Mouse (Mus musculus) hindbrain, embryonic 16.5 days (tissue): ENCODE data around the gene Apbb2. TPM values are rescaled to one million over a fixed set of nuclear protein-coding genes. Genes with fewer than 3 reads are reported as not detected.

Experiments used
- ATAC-seq: fragments of 200-750 bp; cut with Nextera tagmentation; 2 replicates; pipeline ENCODE4 v1.8.0; 2017; ENCODE audit warnings: moderate TSS enrichment, moderate library complexity
- H3K27ac ChIP-seq: fragments of 300-500 bp; sonication (generic); 2 replicates; pipeline ENCODE4 v1.5.1; 2014; ENCODE audit warnings: low read depth, mild to moderate bottlenecking, control low read depth, low read length, moderate library complexity
- H3K27me3 ChIP-seq: fragments of 300-500 bp; sonication (generic); replicated peaks from 2 replicates; pipeline ENCODE4 v1.6.1; 2014; ENCODE audit warnings: low read length; ENCODE audit not compliant: control insufficient read depth, insufficient read depth
- H3K36me3 ChIP-seq: fragments of 300-500 bp; sonication (generic); 2 replicates; pipeline ENCODE4 v1.6.1; 2014; ENCODE audit warnings: mild to moderate bottlenecking, low read length, moderate library complexity, mixed read lengths; ENCODE audit not compliant: control insufficient read depth, insufficient read depth
- H3K4me1 ChIP-seq: fragments of 300-500 bp; sonication (generic); 2 replicates; pipeline ENCODE4 v1.6.1; 2014; ENCODE audit warnings: low read depth, low read length; ENCODE audit not compliant: control insufficient read depth, insufficient read depth
- H3K4me2 ChIP-seq: fragments of 300-500 bp; sonication (generic); 2 replicates; pipeline ENCODE4 v1.6.1; 2014; ENCODE audit warnings: mild to moderate bottlenecking, low read length, control low read depth, moderate library complexity
- H3K4me3 ChIP-seq: fragments of 300-500 bp; sonication (generic); 2 replicates; pipeline ENCODE4 v1.5.1; 2014; ENCODE audit warnings: mild to moderate bottlenecking, low read length, control low read depth, moderate library complexity
- H3K9ac ChIP-seq: fragments of 300-500 bp; sonication (generic); 2 replicates; pipeline ENCODE4 v1.6.1; 2014; ENCODE audit warnings: low read depth, mild to moderate bottlenecking, control low read depth, low read length, moderate library complexity
- H3K9me3 ChIP-seq: fragments of 300-500 bp; sonication (generic); 2 replicates; pipeline ENCODE4 v1.6.1; 2014; ENCODE audit warnings: mild to moderate bottlenecking, low read length, moderate library complexity; ENCODE audit not compliant: control insufficient read depth
- WGBS: fragments of 180-500 bp; shearing (Covaris S2); extraction: QIAGEN DNeasy Blood & Tissue Kit; methylation state at CpG from one replicate; pipeline ENCODE4 v1.1.7; 2014; 5-methylcytosine and 5-hydroxymethylcytosine counted together
- polyA plus RNA-seq: library from polyadenylated mRNA; unstranded; fragments of >200 nt; fragmentation: Nextera tagmentation; extraction: Ambion mirVana; gene quantifications from 2 replicates; pipeline ENCODE4 v1.2.1, GENCODE M21; 2015

The Apbb2 gene
- polyA plus RNA-seq, 1 experiment from 2014 or later = 97.0 TPM

GRCm38 (mm10) chr5:66392861-66393529 lies 225.6 kb downstream of the Apbb2 start:
- peak; percentile 37; the same call in 1 of the 2 replicates for ATAC-seq
- no peak overlapping the region for H3K4me2 ChIP-seq
- no peaks in the 10 kb centered on the region for H3K9me3 ChIP-seq
- H3K27me3 ChIP-seq = no peaks in the 10 kb centered on the region
- H3K4me3 ChIP-seq = no peak overlapping the region
- no peak overlapping the region for H3K9ac ChIP-seq
- peaks cover 6% of the 10 kb centered on the region for H3K4me1 ChIP-seq
- H3K27ac ChIP-seq = no peak overlapping the region
- no peaks in the 10 kb centered on the region for H3K36me3 ChIP-seq
- WGBS = 46% methylated on average over 18 of the region's 18 CpGs

- H3K4me2 ChIP-seq = no peak overlapping the region
- 0 out of 2 replicates have a peak overlapping the region, but pooled peaks have one; percentile 27 for H3K27ac ChIP-seq
- H3K36me3 ChIP-seq = no peaks in the 10 kb centered on the region
- H3K27me3 ChIP-seq = no peaks in the 10 kb centered on the region
- no peak for ATAC-seq
- H3K4me1 ChIP-seq = peaks cover 6% of the 10 kb centered on the region
- 61% methylated on average over 11 of the region's 11 CpGs for WGBS
- no peaks in the 10 kb centered on the region for H3K9me3 ChIP-seq
- H3K4me3 ChIP-seq = no peak overlapping the region
- no peak overlapping the region for H3K9ac ChIP-seq
These were observed 226.8 kb downstream of the Apbb2 start for GRCm38 (mm10) chr5:66391771-66392170.

GRCm38 (mm10) chr5:66391299-66391698 lies 227.3 kb downstream of the Apbb2 start:
- Histone ChIP-seq H3K9ac (no peak overlapping the region), H3K36me3 (no peaks in the 10 kb centered on the region), H3K9me3 (no peaks in the 10 kb centered on the region), H3K4me3 (no peak overlapping the region), H3K4me1 (peaks cover 6% of the 10 kb centered on the region), H3K4me2 (no peak overlapping the region), H3K27me3 (no peaks in the 10 kb centered on the region), H3K27ac (0 out of 2 replicates have a peak overlapping the region, but pooled peaks have one; percentile 27)
- no peak for ATAC-seq
- 72% methylated on average over 5 of the region's 5 CpGs for WGBS

- H3K36me3 ChIP-seq = no peaks in the 10 kb centered on the region
- H3K27me3 ChIP-seq = no peaks in the 10 kb centered on the region
- no peak overlapping the region for H3K4me2 ChIP-seq
- no peak for ATAC-seq
- H3K4me1 ChIP-seq = peaks cover 6% of the 10 kb centered on the region
- no peak overlapping the region for H3K9ac ChIP-seq
- WGBS = 75% methylated on average over 6 of the region's 6 CpGs
- H3K27ac ChIP-seq = no peak overlapping the region
- H3K4me3 ChIP-seq = no peak overlapping the region
- no peaks in the 10 kb centered on the region for H3K9me3 ChIP-seq
These were observed 228.0 kb downstream of the Apbb2 start for GRCm38 (mm10) chr5:66390567-66390966.

DNA sequence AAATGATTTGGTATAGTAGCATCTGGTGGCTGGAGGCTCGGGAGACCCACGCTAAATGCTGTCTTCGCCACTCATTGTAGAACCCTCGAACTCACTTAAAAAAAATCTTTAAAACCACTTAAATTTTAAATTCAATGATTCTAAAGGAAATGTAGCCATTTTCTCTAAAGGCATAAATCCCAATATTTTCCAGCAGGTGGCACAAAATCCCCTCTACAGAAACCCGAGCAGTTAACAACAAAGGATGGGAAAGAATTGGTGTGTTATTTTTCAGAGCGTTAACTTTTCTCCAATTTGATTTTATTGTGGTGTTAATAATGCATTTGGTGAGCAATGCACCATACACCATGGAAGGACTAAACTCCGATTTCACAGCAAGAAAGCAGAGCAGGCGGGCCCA lies 231.1 kb downstream of the Apbb2 start:
- 61% methylated on average over 8 of the region's 8 CpGs for WGBS

GRCm38 (mm10) chr5:66385636-66386035 lies 232.9 kb downstream of the Apbb2 start:
- ATAC-seq = no peak

More for the DNA sequence above, 231.1 kb downstream of the Apbb2 start:
- Histone ChIP-seq H3K9ac (no peak overlapping the region), H3K4me1 (peaks cover 13% of the 10 kb centered on the region), H3K27ac (no peak overlapping the region), H3K27me3 (no peaks in the 10 kb centered on the region), H3K4me2 (no peak overlapping the region), H3K4me3 (no peak overlapping the region), H3K36me3 (no peaks in the 10 kb centered on the region), H3K9me3 (no peaks in the 10 kb centered on the region)
- ATAC-seq = no peak

GRCm38 (mm10) chr5:66384806-66385446 lies 233.7 kb downstream of the Apbb2 start:
- Histone ChIP-seq H3K27ac (peak overlapping the region; percentile 30), H3K4me1 (peaks cover 9% of the 10 kb centered on the region), H3K4me3 (no peak overlapping the region), H3K4me2 (no peak overlapping the region), H3K27me3 (no peaks in the 10 kb centered on the region), H3K36me3 (no peaks in the 10 kb centered on the region), H3K9ac (no peak overlapping the region), H3K9me3 (no peaks in the 10 kb centered on the region)
- ATAC-seq = peak; percentile 72
- WGBS = 57% methylated on average over 6 of the region's 6 CpGs

More at GRCm38 (mm10) chr5:66385636-66386035, 232.9 kb downstream of the Apbb2 start:
- Histone ChIP-seq H3K4me1 (peaks cover 9% of the 10 kb centered on the region), H3K36me3 (no peaks in the 10 kb centered on the region), H3K4me2 (no peak overlapping the region), H3K9ac (no peak overlapping the region), H3K9me3 (no peaks in the 10 kb centered on the region), H3K4me3 (no peak overlapping the region), H3K27ac (peak overlapping the region; percentile 30), H3K27me3 (no peaks in the 10 kb centered on the region)
- 43% methylated on average over 3 of the region's 3 CpGs for WGBS

DNA sequence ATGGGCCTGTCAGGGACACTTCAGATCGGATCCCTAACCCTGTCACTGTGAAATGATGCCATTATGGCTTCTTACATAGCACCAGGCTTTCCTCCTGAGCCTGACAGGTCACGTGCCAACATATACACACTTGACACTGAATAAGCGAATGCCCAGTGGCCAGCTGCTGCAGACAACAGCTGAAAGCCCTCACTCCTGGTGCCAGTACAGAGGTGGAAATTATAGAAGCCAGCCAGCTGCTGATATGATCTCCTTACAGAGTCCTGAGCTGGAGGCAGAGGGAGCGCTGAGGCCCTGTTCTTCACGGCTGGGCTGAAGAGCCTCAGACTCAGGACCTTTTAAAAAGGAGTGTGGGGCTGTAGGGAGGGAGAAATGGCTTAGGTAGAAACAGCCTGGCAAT lies 234.5 kb downstream of the Apbb2 start:
- H3K4me2 ChIP-seq = no peak overlapping the region
- H3K4me1 ChIP-seq = peaks cover 9% of the 10 kb centered on the region
- H3K27ac ChIP-seq = 0 out of 2 replicates have a peak overlapping the region, but pooled peaks have one; percentile 14
- no peaks in the 10 kb centered on the region for H3K9me3 ChIP-seq
- WGBS = 68% methylated on average over 5 of the region's 5 CpGs
- H3K36me3 ChIP-seq = no peaks in the 10 kb centered on the region
- 0 out of 2 replicates have a peak, but pooled peaks have one; percentile 10 for ATAC-seq
- no peak overlapping the region for H3K4me3 ChIP-seq
- no peaks in the 10 kb centered on the region for H3K27me3 ChIP-seq
- no peak overlapping the region for H3K9ac ChIP-seq

DNA sequence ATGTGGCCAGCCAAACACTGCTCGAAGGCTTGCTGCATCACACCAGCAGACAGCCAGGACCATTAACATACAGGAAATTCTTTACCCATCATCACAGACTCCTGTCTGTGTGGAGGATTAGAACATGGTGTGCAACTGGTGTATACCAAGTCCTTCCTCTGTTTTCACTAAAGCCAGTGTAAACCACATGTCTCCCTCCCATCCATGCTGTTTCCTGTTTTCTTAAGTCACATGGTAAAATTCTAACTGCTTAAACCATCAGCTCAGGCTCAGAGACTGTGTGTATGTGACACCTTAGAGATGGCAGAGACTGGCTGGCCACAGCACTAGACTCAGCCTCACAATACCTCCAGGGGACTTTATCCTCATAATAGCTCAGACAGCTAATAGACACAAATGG lies 236.5 kb downstream of the Apbb2 start:
- no peaks in the 10 kb centered on the region for H3K27me3 ChIP-seq
- peaks cover 6% of the 10 kb centered on the region; the same call in 1 of the 2 replicates for H3K4me1 ChIP-seq
- WGBS = 82% methylated on average over 1 of the region's 1 CpGs
- H3K9me3 ChIP-seq = no peaks in the 10 kb centered on the region
- no peak overlapping the region for H3K27ac ChIP-seq
- H3K36me3 ChIP-seq = no peaks in the 10 kb centered on the region
- no peak for ATAC-seq
- H3K4me2 ChIP-seq = no peak overlapping the region
- no peak overlapping the region for H3K4me3 ChIP-seq
- no peak overlapping the region for H3K9ac ChIP-seq
